Mouse (Mus musculus): ENCODE measurements around the gene Oas1d.
A peak's percentile ranks its signal among the peaks of the same experiment; 100 is the strongest.
"Not testable (repeated sequence)": the region's sequence is repeated elsewhere in the genome, so short reads cannot be mapped to it uniquely, and the experiment has no call there.

Oas1d gene

DNA sequence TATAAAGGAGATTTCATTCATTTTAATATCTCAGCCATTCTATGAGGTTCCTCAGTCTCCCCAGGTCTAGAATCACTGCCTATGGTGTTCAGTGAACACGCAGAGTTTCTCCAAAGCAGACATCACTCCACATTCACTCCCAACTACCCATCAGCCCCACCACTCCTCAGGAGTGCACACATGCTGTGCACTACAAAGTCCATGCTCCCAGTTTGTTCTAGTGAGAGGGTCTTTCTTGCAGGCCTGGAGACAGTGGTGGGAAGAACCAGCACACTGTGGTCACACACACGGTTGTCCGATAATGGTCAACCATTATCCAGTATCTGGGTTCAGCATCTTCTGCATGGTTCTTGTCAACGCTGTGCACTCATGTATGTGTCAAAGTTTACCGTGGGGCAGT, 12.3 kb upstream of the Oas1d start:
- DNase-seq: no peak

DNA sequence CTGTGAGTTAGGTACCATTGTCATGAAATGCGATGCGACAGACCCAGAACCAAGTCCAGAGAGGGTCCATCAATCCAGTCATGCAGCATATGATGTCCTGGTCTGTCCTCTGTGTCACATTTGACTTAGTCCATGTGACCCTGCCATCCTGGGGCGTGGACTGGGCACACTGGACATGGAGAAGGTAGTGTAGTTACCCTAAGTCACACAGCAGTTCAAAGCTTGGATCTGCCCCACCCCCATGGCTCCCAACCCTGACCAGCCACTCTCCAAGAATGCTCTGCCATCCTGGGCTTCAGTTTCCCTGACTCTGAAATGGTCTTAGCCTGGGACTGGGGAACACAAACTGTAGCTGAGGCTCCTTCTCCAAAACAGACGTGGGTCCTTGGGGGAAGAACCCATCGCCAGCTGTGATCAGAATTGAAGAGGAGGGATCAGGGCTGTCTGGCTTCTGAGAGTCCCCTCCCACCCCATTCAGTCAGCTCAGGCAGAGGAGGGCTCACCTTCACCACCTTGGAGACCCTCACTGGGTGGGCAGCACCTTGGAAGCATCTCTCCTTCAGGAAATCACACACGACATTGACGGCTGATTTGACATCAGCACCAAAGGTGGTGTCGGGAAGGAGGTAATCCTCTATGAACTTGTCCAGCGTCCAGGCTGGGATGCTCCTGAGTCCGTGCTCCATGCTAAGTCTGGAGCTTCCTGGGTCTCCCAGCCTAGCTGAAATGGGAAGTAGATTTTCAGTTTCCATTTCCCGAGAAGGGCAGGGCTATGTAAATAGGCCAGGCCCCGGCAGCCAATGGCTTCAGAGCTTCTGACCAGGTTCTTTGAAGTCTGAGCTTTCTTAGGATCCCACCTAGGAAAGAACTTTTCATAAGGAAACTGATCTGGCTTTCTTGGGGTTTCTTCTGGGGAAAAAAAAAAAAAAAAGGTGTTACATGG, 7.3 kb upstream of the Oas1d start, which contains the start of gene Oas1a:
Oas1a (minus strand) TSS at position 731 of the 943 bp plus-strand sequence.
- DNase-seq: not testable (repeated sequence)

DNA sequence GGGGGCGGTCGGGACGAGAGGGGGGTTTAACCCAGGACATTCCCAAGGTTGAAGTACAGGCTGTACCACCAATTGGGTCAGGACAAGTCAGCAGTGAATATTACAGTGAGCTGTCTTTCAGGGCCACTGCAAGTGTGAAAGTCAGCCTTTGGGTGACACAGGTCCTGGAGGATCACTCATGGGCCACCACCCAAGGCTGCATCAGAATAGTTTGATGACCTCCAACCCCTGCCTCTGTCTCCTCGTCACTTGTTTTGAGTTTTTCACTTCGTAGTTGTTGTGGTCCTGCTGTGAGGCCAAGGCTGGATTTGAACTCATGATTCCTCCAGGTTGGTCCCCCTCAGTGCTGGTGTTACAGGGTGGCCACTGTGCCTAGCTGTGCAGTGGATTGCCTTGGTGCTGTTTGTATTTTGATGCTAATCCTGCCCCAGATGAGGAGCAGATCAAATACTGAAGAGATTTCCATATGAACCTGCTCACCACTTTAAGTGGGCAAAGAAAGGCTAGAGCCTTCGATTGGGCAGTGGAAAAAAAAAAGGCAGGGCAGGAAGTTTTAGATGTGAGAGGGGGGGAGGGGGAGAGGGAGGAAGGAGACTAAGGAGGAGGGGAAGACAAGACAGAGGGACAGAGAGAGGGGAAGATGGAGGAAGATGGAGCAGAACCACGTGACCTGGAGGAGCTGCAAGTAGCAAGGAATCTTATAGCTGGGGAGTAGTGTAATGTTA, 6.0 kb upstream of the Oas1d start:
- no peak for DNase-seq

DNA sequence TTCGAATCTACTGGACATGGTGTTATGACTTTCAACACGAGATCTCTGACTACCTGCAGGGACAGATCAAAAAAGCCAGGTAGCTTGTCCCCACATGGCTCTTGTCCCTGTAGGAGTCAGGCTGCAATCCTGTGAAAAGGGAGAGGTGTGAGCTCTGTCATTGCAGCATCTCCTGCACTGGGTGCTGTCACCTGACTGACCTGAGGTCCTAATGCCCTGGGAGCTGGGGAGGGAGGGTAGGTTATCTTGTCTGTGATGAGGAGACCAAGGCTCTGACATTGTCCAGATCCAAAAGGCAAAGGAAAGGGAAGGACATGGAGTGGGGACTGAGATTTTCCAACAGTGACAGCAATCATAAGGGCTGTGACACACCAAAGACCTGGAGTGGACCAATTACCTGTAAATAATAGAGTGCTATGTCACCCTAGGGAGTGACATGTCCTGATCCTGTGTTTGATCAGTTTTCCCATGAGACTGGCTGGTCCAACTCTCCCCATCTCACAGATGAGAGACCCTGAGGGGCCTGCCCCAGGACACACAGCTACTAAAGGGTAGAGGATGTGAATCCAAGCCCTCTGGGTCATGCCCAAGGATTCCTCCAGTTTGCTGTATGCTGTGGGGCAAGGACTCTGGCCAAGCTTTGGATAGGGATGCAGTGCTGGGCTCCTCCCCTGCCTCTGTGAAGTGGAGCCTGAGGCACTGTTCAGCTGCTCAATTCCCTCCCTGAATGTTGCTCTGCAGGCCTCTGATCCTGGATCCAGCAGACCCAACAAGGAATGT, 5.0 kb downstream of the Oas1d start:
- not testable (repeated sequence) for DNase-seq

DNA sequence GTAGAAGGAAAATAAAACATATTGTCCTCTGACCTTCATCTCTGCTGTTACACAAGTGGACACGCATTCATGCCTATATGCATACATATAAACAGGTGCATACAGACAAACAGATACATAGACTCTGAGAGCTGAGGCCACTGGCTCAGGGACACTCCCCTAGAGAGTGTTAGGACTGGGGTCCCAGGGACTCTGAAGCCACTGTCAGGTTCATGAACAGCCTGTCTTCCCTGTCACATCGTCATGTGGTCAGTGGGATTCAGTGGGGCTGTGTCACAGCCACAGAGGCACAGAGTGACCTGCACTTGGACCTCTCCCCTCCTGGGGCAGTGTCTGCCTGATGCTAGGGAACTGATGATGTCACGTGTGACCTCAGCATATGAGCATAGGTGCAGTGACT, 6.0 kb downstream of the Oas1d start:
- DNase-seq: no peak

DNA sequence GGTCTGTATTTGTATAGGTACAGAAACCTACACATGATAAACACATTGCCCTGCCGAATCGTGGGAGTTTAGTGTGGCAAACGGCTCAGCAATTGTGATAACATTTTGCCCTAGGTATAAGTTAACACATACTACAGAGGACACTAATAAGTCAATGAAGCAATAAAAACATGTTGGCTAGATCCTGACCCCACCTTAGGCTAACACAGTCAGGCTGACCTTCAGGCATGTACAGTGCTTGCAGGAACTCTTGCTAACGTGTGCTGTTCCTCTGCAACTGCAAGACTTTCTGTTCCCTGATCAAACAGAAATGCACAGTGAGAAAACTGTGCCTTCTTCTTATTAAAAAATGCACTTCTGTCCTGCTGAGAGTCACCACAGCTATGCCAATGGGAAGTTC, 9.6 kb downstream of the Oas1d start:
- DNase-seq: no peak

DNA sequence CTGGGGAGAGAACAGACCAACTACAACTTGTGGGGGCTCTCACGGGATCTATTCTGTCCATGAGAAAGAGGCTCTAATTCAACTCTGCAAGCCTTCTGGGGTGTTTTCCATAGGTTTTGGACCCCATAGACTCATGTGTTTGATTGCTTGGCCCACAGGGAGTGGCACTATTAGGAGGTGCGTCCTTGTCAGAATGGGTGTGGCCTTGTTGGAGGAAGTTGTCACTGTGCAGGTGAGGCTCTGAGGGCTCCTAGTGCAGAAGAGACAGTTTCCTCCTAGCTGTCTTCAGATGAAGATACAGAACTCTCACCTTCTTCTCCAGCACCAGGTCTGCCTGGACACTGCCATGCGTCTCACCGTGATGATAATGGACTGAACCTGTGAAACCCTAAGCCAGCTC, 10.2 kb downstream of the Oas1d start:
- not testable (repeated sequence) for DNase-seq

DNA sequence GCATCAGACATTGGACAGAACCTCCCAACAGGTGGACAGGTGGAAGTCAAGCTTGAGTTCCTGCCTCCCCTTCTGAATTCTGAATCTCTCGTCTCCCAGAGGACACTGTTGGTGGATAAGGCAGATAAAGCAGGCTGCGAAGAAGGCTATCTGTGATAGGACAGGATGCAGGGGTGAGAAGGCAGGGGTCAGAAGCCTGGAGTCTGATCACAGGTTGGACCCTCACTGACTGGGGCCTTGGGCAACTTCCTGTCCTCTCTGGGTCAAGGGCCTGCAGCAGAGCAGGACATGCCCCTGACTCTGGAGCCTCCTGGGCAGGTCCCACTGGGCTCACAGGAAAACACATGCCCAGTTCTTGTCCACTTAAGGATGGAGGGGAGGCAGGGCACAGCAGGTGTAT, 12.0 kb downstream of the Oas1d start:
- DNase-seq: not testable (repeated sequence)

DNA sequence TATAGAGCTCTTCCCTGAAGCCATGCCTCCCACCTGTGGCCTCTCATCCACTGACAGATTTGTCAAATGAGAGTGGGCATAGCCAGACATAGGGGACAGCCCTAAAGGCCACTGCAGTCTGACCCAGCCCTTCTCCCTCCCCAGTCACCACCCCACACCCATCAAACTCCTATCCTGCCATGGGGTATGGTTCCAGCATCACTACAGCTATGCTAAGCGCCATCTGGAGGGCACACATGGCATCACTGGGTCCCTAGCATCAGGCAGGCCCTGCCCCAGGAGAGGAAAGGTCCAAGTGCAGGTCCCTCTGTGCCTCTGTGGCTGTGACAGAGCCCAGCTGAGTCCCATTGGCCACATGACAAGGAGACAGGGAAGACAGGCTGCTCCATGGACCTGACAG, 12.7 kb downstream of the Oas1d start:
- no peak for DNase-seq

DNA sequence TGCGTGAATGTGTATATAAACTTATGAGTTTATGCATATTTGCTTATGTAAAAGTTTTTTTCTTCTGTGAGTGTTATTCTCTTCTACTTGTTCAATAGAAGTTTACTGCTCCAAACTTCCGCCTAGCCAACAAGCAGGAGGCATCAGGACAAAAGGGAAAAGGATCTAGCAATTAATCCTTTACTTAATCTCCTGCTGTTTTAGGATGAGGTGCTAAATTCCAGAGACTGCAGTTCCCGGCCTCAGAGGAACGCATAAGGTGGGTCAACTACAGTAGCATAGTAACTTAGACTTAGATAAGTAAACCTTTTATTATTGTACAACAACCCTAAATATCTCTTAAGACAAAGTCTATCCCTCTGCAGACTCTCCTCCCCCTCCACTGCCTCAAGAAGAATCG, 19.6 kb downstream of the Oas1d start:
- DNase-seq: no peak

DNA sequence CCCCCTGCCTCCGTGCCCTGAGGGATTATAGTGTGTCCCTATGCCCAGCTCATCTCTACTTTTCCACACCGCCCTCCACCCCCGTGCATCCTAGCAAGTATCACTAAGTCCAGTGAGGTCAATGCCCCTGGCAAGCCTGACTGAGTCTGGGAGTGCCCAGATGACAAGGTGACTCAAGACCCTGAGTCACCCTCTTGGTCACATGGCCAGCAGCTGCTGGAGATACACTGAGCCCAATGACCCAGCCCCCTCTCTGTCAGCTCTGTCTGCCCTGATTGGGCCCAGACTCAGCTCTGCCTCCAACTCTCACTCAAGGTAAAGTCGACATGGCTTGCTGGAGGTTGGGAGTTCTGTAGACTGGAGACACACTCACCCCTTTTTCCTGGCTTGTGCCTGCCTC, 23.5 kb downstream of the Oas1d start:
- no peak for DNase-seq

DNA sequence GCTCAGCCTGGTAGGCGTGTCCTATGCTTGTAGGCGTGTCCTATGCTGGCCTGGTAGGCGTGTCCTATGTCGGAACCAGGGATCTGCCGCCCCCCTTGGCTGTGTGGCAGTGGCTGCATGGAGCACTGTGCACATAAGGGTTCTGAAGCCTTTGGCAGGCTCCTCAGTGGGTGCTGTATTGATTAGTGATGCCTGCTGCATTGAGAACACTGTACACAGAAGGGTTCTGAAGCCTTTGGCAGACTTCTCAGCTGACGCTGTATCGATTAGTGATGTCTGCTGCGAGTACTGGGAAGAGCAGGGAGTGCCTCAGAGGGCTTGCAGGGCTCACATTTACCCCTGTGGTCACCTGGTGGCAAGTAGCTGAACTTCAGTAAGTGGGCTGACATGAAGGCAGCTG, 24.2 kb downstream of the Oas1d start:
- no peak for DNase-seq

DNA sequence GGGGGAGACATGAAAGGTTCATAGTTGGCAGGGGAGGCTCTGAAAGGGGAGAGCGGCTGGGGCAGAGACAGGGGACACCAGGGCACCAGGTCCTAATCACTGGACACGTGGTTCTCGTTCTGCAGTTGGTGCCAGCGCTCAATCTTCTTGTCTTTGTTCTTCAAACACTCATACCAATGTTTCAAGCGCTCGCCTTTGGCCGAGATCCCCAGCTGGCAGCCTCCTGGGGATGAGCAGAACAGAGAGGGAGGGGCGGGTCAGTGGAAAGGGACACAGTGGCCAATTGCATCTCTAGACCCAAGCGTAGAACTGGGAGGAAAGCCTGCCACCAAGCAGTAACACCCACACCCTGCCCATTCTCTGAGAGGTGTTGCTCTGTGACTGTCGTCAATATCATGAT, 27.7 kb downstream of the Oas1d start:
- DNase-seq: no peak

DNA sequence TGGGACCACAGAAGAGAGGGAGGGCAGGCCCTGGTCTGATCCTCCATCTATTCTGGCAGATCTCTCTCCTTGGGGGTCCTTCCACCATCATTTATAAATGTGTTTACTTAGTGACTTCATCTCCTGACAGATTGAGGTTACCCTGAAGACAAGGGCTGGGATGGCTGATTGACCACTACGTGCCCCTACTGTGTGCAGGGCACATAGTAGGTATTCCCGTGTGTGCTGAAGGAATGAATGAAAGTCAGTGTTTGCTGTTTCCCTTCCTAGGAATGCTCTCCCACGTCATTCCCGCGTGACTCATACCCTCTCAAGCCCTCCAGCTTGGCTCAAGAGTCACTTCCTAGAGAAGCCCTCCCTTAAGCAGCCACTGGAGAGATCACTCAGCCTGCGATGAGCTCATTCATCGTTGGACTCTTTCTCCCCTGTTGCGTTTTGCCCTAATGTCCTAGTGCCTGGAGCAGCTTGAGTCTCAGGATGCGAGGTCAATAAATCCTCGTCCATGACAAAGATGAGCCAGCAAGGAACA, 38.0 kb downstream of the Oas1d start:
- no peak for DNase-seq

DNA sequence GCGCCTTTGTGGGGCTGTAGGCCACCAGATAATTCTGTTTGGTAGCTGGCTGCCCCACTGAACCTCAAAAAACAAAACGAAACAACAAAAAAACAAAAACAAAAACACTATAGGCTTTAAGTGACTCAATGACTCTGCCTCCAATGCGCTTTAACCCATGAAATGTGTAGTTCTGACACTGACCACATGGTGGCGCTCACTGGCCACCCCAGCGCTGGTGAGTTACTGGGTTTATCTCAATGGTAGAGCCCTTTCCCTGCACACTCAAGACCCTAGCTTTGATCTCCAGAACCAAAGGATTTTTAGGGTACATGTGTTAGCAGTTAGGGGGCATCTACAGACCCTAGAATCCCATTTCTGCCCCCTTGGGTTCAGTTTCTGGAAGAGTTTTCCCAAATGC, 39.6 kb downstream of the Oas1d start:
- DNase-seq: peak; percentile 33

DNA sequence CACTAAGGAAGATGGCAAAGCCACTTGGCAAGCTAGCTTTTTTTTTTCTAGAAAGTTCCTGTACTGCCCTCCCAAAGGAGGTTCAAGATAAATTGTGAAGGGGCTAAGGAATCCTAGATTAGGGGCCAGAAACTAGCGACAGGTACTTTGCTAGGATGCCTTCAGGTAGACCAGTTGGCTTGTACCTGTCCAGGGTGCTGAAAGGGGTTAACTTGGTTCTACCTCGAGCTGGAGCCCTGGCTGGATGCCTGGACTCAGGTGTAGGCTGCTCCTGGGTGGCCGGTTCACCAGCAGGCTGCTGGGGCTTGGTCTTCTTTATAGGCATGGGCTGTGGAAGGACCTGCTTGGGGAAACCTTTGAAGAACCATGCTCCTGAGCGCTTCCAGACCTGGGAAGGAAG, 46.7 kb downstream of the Oas1d start:
- no peak for DNase-seq

DNA sequence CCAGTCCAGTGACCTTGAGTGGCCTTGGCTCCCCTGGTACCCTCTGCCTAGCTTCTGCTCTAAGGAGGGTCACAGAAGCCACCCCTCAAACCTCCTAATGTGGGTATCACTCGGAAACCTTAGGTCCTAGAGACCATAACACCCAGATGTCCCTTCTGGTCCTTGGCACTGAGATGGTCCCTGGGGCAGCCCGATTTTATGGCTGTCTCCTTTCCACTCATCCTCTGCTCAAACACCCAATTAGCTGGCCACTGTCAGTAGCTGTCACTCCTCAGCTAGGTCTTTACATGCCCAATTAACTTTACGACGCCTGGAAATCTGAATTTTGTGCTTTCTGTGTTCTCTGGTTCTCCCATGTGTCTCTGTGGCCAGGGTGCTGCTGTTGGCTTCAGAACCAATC, 51.8 kb downstream of the Oas1d start:
- no peak for DNase-seq

DNA sequence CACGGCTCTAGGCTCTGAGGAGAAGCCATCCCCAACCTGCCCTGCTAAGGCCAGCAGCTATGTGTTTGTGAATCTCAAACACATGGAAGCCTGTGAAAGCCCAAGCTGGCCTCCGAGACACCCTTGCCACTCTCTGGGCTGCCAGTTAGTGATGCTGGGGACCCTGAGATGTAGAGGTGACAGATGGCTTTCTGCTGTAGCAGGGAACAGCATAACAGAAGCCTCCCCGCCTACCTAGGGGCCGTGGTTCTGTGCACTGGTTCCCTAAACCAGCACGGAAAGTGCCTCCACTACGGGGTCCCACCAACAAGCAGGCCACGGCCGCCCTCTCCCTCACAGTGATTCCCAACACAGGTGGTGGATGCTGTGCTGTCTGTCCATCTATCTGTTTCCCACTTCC, 52.6 kb downstream of the Oas1d start:
- no peak for DNase-seq

DNA sequence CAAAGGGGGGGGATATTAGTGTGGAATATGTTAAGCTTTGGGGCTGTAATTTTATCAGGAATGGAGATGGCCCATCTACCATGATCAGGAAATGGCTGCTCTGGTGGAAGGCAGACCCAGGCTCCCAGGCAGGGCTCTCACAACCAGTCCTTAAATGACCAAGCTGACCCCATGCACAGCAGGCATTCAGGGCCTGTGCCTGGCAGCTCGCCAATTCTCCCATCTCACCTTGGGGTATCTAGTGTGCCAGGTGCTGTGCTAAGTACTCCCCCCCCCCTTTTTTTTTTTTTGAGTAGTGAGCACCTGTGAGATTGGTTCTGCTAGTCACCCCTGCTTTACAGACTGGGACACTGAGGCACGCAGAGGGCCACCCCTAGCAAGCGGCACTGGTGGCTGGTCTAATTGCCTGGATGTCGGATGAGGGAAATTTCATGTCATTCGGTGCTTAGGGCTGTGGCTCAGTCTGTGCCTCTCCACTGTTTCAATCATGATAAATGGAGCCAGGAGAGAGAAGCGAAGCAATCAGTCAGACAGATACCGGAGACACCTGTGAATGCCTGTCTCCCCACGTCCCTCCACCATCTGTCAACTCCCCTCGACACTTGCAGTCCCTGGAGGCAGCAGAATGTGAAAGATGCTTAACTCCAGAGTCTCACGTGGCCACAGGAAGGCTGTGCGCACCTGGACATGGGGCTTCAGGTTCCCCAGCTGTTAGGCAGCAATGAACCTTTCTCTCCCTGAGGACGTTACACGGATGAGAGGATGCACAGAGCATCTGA, 53.2 kb downstream of the Oas1d start:
- no peak for DNase-seq

DNA sequence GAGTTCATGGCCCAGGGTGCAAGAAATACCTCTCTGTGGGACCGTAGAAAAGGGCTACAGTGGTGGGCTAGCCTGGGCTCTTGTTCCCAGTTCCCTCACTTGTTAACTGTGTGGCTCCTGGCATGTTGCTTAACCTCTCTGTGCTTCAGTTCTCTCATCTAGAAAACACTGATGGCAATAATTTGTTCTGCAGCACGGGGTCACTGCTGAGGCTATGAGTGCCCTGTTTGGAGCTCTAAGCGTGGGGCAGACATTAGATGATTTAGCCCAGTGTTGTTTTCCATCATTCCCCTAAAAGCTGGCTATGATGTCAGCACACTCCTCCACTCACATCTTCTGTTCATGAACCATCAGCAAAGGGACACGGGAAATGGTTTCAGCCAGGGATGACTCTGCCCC, 53.8 kb downstream of the Oas1d start:
- DNase-seq: no peak

DNA sequence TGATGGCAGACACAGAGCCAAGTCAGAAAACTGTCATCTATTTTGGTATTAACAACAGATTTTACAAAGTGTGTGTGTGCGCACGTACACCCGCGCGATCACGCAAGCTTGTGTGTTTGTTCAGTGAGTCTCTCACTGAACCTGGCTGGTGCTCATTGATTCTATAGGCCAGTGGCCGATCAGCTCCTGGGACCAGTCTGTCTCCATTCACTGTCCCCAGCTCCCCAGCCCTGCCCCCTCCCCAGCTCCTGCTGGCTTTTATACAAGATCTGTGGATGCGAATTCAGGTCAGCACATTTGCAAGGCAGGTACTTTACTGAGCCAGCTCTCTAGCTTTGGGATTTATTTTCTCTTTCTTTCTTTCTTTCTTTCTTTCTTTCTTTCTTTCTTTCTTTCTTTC, 54.5 kb downstream of the Oas1d start:
- no peak for DNase-seq

DNA sequence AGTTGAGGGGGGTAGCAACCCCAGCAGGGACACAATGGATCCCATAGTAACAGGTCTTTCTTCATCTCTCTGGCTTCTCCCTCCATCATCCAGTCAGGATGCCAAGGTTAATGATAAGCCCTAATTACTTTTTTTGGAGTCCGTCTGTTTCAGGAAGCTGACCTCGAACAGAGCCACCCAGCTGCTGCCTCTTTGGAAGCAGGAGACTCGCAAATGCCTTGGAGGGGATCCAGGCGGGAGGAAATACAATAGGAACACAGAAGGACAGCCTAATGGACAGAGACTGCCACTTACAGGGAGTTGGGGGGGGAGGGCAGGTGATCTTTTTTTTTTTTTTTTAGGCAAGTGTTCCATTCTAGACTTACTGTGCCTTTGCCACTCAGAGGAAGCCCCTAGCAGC, 55.4 kb downstream of the Oas1d start:
- no peak for DNase-seq
